Mouse (Mus musculus) neural tube, embryonic 13.5 days (tissue): ENCODE measurements around the gene Wasf2. TPM values are rescaled to one million over a fixed set of nuclear protein-coding genes. Genes with fewer than 3 reads are reported as not detected.

Source experiments
- ATAC-seq: fragments of 200-750 bp; cut with Nextera tagmentation; 2 replicates; pipeline ENCODE4 v1.8.0; 2017; ENCODE audit warnings: low read depth, mild to moderate bottlenecking, moderate TSS enrichment, moderate library complexity
- H3K27ac ChIP-seq: fragments of 300-500 bp; sonication (generic); replicated peaks from 2 replicates; pipeline ENCODE4 v1.5.1; 2015; ENCODE audit warnings: moderate library complexity, mild to moderate bottlenecking, inconsistent platforms
- H3K27me3 ChIP-seq: fragments of 300-500 bp; sonication (generic); 2 replicates; pipeline ENCODE4 v1.6.1; 2015; ENCODE audit warnings: mild to moderate bottlenecking, inconsistent platforms
- H3K36me3 ChIP-seq: fragments of 300-500 bp; sonication (generic); 2 replicates; pipeline ENCODE4 v1.6.1; 2015; ENCODE audit warnings: mild to moderate bottlenecking, inconsistent platforms
- H3K4me1 ChIP-seq: fragments of 300-500 bp; sonication (generic); replicated peaks from 2 replicates; pipeline ENCODE4 v1.6.1; 2015; ENCODE audit warnings: inconsistent platforms
- H3K4me2 ChIP-seq: fragments of 300-500 bp; sonication (generic); 2 replicates; pipeline ENCODE4 v1.6.1; 2015; ENCODE audit warnings: inconsistent platforms, mild to moderate bottlenecking, moderate library complexity
- H3K4me3 ChIP-seq: fragments of 300-500 bp; sonication (generic); 2 replicates; pipeline ENCODE4 v1.5.1; 2015; ENCODE audit warnings: mild to moderate bottlenecking, inconsistent platforms
- H3K9ac ChIP-seq: fragments of 300-500 bp; sonication (generic); 2 replicates; pipeline ENCODE4 v1.6.1; 2015; ENCODE audit warnings: moderate library complexity, mild to moderate bottlenecking, inconsistent platforms
- H3K9me3 ChIP-seq: fragments of 300-500 bp; sonication (generic); 2 replicates; pipeline ENCODE4 v1.6.1; 2016; ENCODE audit warnings: inconsistent platforms
- WGBS: fragments of 180-500 bp; shearing (Covaris S2); methylation state at CpG from one replicate; pipeline ENCODE4 v1.1.7; 2015; 5-methylcytosine and 5-hydroxymethylcytosine counted together
- polyA plus RNA-seq: library from polyadenylated mRNA; unstranded; fragments of >200 nt; fragmentation: Nextera tagmentation; extraction: Ambion mirVana; gene quantifications from 2 replicates; pipeline ENCODE4 v1.2.1, GENCODE M21; 2015

Wasf2 gene
- 34.0 and 36.5 TPM in 2 replicates for polyA plus RNA-seq

- H3K36me3 ChIP-seq: no peaks in the 10 kb centered on the region; the same call in 1 of the 2 replicates
- H3K4me2 ChIP-seq: peak within 1 kb of the TSS; percentile 81
- peak; percentile 96 for ATAC-seq
- H3K4me1 ChIP-seq: peaks cover 25% of the 10 kb centered on the region
- H3K9me3 ChIP-seq: no peaks in the 10 kb centered on the region
- H3K4me3 ChIP-seq: peak within 1 kb of the TSS; percentile 96
- peak within 1 kb of the TSS; percentile 83 for H3K9ac ChIP-seq
- peak within 1 kb of the TSS; percentile 80 for H3K27ac ChIP-seq
- H3K27me3 ChIP-seq: no peaks in the 10 kb centered on the region
- WGBS: under 1% methylated on average over 64 of the region's 65 CpGs
Observed at GRCm38 (mm10) chr4:133129931-133130889, at the start of gene Wasf2. Gene Wasf2, plus strand, starts transcription at chr4:133130505.

DNA sequence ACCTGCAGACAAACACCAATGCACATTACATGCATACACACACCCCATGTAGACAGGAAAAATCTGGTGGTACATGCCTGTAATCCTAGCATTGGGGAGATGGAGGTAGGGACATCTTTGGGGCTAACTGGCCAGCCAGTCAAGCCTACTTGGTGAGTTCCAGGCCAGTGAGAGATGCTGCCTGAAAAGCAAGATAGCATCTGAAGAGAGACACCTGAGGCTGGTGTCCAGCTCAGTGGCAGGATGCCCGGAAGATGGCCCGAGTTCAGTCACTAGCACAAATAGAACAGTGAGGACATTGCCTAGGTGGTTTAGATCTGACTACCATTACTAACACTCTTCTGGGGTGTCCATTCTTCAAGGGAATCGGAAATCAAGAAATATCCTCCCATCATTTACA lies 49.4 kb upstream of the Wasf2 start:
- Histone ChIP-seq H3K9ac (no peak overlapping the region), H3K4me3 (no peak overlapping the region), H3K27ac (no peak overlapping the region), H3K36me3 (peaks cover 30% of the 10 kb centered on the region), H3K4me2 (no peak overlapping the region), H3K27me3 (no peaks in the 10 kb centered on the region), H3K4me1 (peaks cover 50% of the 10 kb centered on the region), H3K9me3 (no peaks in the 10 kb centered on the region)
- no peak for ATAC-seq
- 92% methylated on average over 3 of the region's 3 CpGs for WGBS

GRCm38 (mm10) chr4:133082216-133082773 lies 48.0 kb upstream of the Wasf2 start:
- no peak overlapping the region for H3K4me2 ChIP-seq
- no peaks in the 10 kb centered on the region for H3K27me3 ChIP-seq
- no peak overlapping the region for H3K27ac ChIP-seq
- WGBS: 89% methylated on average over 6 of the region's 6 CpGs
- H3K4me3 ChIP-seq: no peak overlapping the region
- H3K9ac ChIP-seq: no peak overlapping the region
- ATAC-seq: no peak
- no peaks in the 10 kb centered on the region for H3K9me3 ChIP-seq
- peaks cover 50% of the 10 kb centered on the region for H3K4me1 ChIP-seq
- peaks cover 25% of the 10 kb centered on the region for H3K36me3 ChIP-seq

GRCm38 (mm10) chr4:133083991-133084861 lies 46.1 kb upstream of the Wasf2 start:
- ATAC-seq: peak; percentile 36; the same call in 1 of the 2 replicates
- Histone ChIP-seq H3K4me1 (peaks cover 49% of the 10 kb centered on the region), H3K4me3 (no peak overlapping the region), H3K9me3 (no peaks in the 10 kb centered on the region), H3K36me3 (peaks cover 8% of the 10 kb centered on the region; the same call in 1 of the 2 replicates), H3K9ac (peak overlapping the region; percentile 63), H3K27me3 (no peaks in the 10 kb centered on the region), H3K27ac (peak overlapping the region; percentile 68), H3K4me2 (peak overlapping the region; percentile 74)
- WGBS: 19% methylated on average over 3 of the region's 3 CpGs

GRCm38 (mm10) chr4:133085011-133085782 lies 45.1 kb upstream of the Wasf2 start:
- Histone ChIP-seq H3K9ac (peak overlapping the region; percentile 63), H3K4me3 (peak overlapping the region; percentile 37), H3K4me1 (peaks cover 53% of the 10 kb centered on the region), H3K4me2 (peak overlapping the region; percentile 74), H3K36me3 (0 out of 2 replicates have a peak, but pooled peaks cover 4% of the 10 kb centered on the region), H3K9me3 (no peaks in the 10 kb centered on the region), H3K27me3 (no peaks in the 10 kb centered on the region), H3K27ac (peak overlapping the region; percentile 68)
- ATAC-seq: peak; percentile 36
- WGBS: under 1% methylated on average over 42 of the region's 53 CpGs

GRCm38 (mm10) chr4:133085783-133086342 lies 44.4 kb upstream of the Wasf2 start:
- WGBS: 7% methylated on average over 12 of the region's 12 CpGs
- Histone ChIP-seq H3K9ac (peak overlapping the region; percentile 63), H3K4me2 (peak overlapping the region; percentile 74), H3K36me3 (no peaks in the 10 kb centered on the region), H3K4me3 (peak overlapping the region; percentile 37), H3K9me3 (no peaks in the 10 kb centered on the region), H3K27ac (peak overlapping the region; percentile 68), H3K27me3 (no peaks in the 10 kb centered on the region), H3K4me1 (peaks cover 60% of the 10 kb centered on the region)
- peak; percentile 19; the same call in 1 of the 2 replicates for ATAC-seq

GRCm38 (mm10) chr4:133087177-133087714 lies 43.1 kb upstream of the Wasf2 start:
- peak overlapping the region; percentile 42; the same call in 1 of the 2 replicates for H3K9ac ChIP-seq
- ATAC-seq: no peak
- no peaks in the 10 kb centered on the region for H3K9me3 ChIP-seq
- WGBS: 89% methylated on average over 6 of the region's 6 CpGs
- H3K4me3 ChIP-seq: no peak overlapping the region
- H3K36me3 ChIP-seq: no peaks in the 10 kb centered on the region
- no peaks in the 10 kb centered on the region for H3K27me3 ChIP-seq
- H3K4me1 ChIP-seq: peaks cover 73% of the 10 kb centered on the region
- peak overlapping the region; percentile 13; the same call in 1 of the 2 replicates for H3K27ac ChIP-seq
- H3K4me2 ChIP-seq: no peak overlapping the region

DNA sequence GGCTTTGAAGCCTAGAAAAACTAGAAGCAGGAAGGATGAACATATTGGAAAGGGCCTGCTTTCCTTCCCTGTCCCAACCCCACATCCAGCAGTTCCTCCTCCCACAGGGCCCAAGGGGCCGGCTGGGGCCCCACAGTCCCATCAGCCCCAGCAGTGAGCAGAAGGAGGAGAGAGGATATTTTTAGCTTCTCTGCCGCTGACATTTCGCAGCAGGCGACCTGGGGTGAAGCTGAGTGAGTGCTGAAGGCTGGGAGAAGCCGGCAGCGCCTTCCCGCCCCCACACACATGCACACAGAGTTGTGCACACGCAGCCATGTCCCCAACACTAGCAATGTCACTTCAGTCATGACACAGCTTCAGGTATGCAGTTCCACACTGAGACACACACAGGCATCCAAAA lies 42.5 kb upstream of the Wasf2 start:
- no peaks in the 10 kb centered on the region for H3K9me3 ChIP-seq
- H3K36me3 ChIP-seq: no peaks in the 10 kb centered on the region
- H3K9ac ChIP-seq: peak overlapping the region; percentile 42; the same call in 1 of the 2 replicates
- WGBS: 50% methylated on average over 8 of the region's 8 CpGs
- H3K4me2 ChIP-seq: no peak overlapping the region
- peaks cover 79% of the 10 kb centered on the region for H3K4me1 ChIP-seq
- ATAC-seq: no peak
- peak overlapping the region; percentile 6; the same call in 1 of the 2 replicates for H3K27ac ChIP-seq
- no peak overlapping the region for H3K4me3 ChIP-seq
- H3K27me3 ChIP-seq: no peaks in the 10 kb centered on the region

GRCm38 (mm10) chr4:133089319-133089718 lies 41.0 kb upstream of the Wasf2 start:
- Histone ChIP-seq H3K9ac (no peak overlapping the region), H3K27me3 (peaks cover 8% of the 10 kb centered on the region; the same call in 1 of the 2 replicates), H3K4me3 (no peak overlapping the region), H3K9me3 (no peaks in the 10 kb centered on the region), H3K4me2 (no peak overlapping the region), H3K36me3 (no peaks in the 10 kb centered on the region), H3K4me1 (peaks cover 84% of the 10 kb centered on the region), H3K27ac (no peak overlapping the region)
- ATAC-seq: no peak
- WGBS: 86% methylated on average over 9 of the region's 9 CpGs

- 76% methylated on average over 4 of the region's 4 CpGs for WGBS
- Histone ChIP-seq H3K4me3 (no peak overlapping the region), H3K27me3 (peaks cover 8% of the 10 kb centered on the region; the same call in 1 of the 2 replicates), H3K4me2 (no peak overlapping the region), H3K36me3 (no peaks in the 10 kb centered on the region), H3K4me1 (peaks cover 84% of the 10 kb centered on the region), H3K9ac (peak overlapping the region; percentile 50; the same call in 1 of the 2 replicates), H3K27ac (peak overlapping the region; percentile 92), H3K9me3 (no peaks in the 10 kb centered on the region)
- no peak for ATAC-seq
Observed at GRCm38 (mm10) chr4:133089802-133090201, 40.5 kb upstream of the Wasf2 start.
